Mouse (Mus musculus) cerebellum, adult 9-10 months (tissue): ENCODE measurements around the gene Egflam.

ENCODE experiments used
- DNase-seq: peaks from one replicate; pipeline ENCODE4 v3.0.0; 2022

Gene Egflam

GRCm38 (mm10) chr15:7167906-7168532 lies 230.2 kb downstream of the Egflam start:
- no peak for DNase-seq

GRCm38 (mm10) chr15:7167238-7167905 lies 230.8 kb downstream of the Egflam start:
- DNase-seq, result no peak

GRCm38 (mm10) chr15:7166735-7167134 lies 231.5 kb downstream of the Egflam start:
- DNase-seq, result no peak

- DNase-seq, result no peak
Measured at GRCm38 (mm10) chr15:7163851-7164250, 234.3 kb downstream of the Egflam start.

- no peak for DNase-seq
Measured at GRCm38 (mm10) chr15:7160321-7160720, 237.9 kb downstream of the Egflam start.

- no peak for DNase-seq
Measured at GRCm38 (mm10) chr15:7159869-7160268, 238.3 kb downstream of the Egflam start.

- no peak for DNase-seq
Measured at GRCm38 (mm10) chr15:7157658-7158057, 240.5 kb downstream of the Egflam start.
